Mouse (Mus musculus) 3T3-L1 (cell line): ENCODE measurements at regions not wholly inside any gene's neighbourhood (a gene's known extent, or its start where the extent isn't known, plus 50 kb on each side); places are given as distances from the start of the nearest gene placed in this dataset.
A peak's percentile ranks its signal among the peaks of the same experiment; 100 is the strongest.
"Not testable (repeated sequence)": the region's sequence is repeated elsewhere in the genome, so short reads cannot be mapped to it uniquely, and the experiment has no call there.

ENCODE experiments used
- DNase-seq: peaks from one replicate; pipeline ENCODE4 v3.0.0-alpha.2; 2015; ENCODE audit warnings: low read depth, low spot score

DNA sequence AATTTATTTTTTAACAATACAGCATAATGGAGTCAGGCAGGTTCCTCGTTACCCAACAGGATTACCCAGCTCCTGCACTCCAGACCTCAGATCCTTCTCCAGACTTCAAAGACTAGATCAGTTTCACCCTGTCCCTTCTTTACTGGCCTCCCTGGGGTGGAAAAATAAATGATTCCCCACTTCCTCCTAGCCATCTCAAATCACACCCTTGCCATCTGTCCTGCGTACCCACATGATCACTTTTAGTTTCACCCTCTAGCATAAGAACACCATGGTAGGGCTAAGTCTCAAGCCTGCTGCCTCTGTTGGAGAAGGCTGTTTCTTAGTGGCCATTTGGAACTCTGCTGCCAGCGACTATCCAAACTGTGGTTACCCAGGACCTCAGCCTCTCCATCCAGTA, 222.0 kb downstream of the Plxna1 start:
- no peak for DNase-seq

DNA sequence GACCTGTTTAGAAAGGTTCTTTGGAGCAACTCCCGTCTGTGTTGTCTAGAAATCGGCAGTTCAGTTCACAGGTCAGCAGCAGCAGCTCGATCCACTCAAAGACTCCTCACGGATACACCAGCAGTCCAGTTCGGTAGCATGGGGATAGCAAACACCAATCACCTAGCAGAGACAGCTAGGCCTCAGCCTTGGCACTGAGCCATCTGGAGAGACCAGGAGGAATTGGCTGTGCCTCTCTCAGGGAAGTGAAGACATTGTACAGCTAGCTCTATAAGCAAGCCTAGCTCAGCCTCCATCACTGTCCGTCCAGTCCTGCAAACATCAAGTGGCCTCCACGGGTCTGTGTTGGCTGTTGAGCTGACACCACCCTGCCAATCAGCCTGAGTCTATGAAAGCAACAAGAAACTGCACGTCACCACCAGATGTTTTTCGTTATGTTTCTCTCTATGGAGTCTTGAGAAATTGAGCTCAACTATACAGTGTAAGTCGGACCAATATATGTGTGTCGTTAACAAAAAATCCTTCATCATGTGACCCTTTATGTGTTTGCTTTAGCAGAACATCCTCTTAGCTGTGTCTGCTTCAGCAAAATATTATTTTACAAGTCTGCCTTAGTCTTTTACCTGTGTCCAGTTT, 209.3 kb downstream of the Plxna1 start:
- peak; percentile 38 for DNase-seq

DNA sequence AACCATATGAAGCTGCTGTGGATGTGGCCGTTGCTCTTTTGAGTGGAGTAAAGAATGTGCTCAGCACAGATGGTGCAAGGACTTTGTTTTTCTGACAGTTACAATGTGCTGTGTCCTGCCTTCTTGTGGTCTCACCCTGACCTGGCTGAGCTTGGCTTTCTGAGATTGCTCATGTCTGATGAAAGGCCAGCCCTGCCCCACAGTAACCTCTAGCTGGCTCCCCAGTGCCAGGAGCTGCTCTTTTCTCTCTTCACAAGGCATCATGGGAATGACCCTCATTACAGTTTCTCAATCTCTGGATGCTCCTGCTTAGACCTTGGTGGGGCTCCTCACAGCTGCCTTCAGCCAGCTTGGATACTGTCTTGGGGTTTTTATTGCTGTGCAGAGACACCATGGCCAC, 204.9 kb downstream of the Plxna1 start:
- peak; percentile 29 for DNase-seq

DNA sequence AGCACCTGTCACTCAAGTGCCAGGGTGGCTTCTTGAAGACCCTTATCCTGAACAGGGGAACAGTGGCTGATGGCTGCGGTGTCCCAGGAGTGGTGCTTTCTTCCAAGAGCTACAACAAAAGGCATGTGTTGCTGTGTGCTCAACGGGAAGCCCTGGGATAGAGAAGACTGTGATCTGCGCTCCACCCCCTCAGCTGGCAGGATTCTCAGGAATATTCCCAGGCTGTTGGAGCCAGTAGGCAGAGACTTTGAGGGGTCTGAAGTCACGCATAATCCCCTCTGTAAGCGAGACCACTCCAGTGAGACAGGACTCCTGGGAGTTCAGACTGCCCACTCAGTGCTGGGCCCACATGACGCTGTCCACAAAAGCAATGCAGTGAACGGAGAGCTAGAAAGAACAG, 202.4 kb downstream of the Plxna1 start:
- DNase-seq = no peak

DNA sequence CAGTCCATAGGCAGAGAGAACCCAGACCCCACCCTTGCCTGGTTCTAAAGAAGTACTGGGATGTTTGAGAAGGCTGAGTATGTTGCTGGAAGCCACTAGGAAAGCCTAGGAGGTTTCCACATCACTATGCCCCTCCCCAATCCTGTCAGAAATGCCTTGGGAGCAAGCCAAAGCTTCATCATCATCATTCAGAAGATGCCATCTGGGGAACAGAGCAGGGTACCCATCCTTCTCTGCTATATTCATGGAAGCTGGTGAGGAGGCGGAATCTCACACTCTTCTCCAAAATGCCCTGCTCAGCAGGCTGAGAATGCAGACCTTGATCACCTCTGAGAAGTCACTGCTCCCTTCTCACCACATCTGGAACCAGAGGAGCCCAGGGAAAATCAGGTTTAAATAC, 200.7 kb downstream of the Plxna1 start:
- DNase-seq = no peak

DNA sequence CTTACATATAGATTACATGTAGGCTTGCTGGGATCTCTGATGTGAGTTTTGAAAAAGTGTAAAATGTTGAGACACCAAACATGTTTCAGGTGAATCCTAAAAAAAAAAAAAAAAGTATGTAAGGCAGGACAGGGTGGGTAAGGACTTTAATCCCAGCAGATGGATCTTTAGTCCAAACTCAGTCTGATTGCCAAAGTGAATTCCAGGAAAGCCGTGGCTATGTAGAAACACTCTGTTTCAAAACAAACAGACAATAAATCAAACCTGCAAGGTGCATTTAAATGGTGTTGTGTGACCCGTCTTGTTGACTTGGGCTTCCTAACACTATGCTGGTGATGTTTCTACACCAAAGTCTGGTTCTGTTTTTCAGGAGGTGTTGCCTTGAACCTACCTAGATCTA, 192.9 kb downstream of the Plxna1 start:
- DNase-seq = no peak

DNA sequence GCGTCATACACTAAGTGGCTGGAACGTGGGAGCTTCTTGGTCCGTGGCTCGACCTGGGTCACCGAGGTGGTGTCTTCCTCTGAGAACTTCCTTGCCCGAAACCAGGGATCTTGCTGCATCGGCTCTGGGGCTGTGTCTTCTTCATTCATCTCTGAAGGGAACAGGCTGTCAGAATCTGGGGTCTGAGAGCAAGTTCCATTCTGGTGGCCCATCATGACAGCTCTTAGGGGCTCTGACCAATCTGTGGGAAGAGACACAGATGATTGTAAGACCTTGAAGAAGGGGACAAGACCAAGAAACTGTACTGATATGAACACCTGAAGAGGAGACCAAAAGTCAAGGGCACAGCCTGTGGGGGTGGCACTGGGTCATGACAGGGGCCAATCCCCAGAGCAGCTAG, 177.5 kb downstream of the Plxna1 start:
- DNase-seq = not testable (repeated sequence)

DNA sequence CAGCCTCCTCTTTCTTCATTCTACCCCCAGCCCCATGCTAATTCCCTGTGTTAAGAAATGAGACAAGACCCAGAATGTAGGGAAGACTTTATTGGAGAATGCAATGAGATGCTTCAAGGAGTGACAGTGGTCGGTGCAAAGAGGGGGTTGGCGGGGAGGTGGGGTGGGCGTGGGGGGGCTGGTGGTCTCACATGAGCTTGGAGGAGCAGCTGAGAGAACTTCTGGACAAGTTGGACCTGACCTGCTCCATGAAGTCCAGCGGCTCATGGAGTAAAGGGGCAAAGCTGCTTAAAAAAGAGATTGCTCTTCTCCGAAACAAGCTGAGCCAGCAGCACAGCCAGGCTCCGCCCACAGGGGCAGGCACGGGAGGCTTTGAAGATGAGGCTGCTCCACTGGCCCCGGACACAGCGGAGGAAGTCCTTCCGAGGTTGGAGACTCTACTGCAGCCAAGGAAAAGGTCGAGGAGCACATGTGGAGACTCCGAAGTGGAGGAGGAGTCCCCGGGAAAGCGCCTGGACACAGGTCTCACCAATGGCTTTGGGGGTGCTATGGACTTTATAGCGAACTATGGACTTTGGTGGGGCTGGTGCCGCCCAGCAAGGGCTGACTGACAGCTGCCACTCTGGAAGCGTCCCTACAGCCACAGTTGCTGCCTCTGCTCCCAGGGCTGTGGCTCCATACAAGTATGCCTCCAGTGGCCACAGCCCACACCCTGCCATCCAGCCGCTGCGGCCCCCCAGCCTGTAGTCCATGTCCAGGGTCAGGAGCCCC, 161.7 kb downstream of the Plxna1 start:
- DNase-seq = not testable (repeated sequence)

DNA sequence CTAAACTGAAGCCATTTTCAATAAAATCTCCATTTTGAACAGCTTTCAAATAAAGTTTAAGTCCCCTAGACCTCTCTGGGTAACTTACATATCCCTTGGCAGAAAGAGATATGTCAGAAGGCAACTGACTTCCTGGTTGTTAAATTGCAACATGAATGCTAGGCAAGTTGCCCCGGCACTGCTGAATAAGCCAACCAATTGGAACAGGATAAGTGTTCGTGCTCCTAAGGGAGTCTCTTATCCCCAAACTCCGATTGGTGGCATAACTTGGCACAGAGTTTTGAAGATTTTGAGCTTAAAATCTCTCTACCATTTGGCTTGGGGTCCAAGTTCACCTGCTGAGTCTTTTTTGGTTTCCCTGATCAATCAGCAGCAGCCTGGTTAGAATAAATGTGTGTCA, 147.4 kb downstream of the Plxna1 start:
- no peak for DNase-seq

DNA sequence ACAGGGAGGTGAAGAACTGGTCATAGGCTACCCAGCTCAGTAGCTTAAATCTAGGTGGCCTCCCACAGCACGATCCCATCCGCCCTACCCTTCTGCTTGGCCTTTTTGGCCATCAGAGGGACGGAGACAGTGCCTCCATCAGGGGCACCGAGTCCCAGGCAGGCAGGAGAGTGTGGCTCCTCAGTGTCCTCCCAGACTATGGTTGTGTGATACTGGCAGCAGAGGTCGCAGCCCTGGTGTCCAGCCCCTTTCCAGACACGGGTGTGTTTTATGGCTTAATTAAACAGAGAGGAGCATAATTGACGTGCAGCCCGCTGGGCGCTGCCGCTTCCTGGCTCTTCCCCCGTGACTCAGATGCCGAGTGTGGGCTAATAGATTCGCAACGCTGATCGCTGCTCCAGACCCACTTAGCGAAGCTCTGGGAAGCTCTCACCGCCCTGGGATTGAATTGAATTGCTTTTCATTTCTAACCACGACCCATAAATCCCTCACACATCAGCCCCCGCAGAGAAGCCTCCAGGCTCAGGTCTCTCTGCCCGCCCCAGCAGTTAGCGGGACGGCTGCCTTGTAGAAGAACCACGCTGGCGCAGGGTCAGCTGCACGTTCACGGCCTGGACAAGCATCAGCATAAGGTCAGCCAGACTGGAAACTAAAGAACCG, 126.9 kb downstream of the Plxna1 start:
- DNase-seq = no peak

DNA sequence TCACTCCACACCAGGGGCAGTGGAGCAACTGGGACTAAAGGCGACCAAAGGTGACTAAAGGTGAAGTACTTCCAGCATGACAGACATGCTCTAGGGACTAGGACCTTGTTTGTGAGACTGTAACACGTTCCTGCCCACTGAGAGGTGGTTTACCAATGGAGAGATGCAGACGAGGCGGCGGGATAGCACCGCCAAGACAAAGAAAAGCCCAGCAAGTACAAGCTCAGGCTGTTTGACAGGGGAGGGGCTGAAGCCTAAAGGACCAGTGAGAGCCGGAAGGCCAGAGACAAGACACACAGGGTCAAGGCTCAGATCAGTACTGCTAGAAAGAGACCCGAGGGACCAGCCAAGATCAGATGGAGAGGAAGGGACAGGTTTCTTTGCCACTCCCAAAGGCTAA, 126.2 kb downstream of the Plxna1 start:
- no peak for DNase-seq

DNA sequence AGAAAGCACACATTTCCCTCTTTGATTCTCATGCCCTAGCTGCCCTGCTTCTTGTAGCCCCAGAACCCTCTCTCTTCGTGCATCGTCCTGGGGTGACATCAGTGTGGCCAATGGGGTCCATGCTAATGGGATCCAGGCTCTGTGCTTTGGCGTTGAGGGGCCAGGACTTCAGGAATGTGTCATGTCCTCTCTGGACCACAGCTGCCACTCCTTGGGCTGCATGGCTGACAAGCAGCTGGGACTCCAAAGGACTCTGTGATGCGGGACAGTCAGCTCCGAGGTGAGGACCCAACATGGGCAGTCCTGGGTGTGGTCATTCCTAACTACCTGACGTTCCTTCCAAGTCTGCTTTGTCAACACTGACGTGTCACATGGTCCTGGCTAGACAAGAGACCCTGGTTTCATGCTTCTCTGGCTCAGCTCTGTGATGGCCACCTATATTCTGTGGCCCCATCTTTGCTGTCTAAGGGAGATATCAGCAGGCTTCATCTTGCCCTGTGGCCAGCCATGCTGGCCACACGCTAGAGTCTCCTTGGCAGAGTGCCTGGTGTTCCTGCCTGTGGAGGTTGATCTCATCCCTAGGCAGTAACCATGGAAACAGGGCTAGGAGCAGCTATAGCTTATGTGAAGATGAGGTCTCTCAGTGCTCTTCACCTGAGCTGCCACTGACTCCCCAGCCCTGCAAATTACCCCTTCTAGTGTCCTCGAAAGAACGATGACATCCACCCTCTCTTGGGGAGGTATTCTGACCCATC, 125.4 kb downstream of the Plxna1 start:
- DNase-seq = peak; percentile 76

DNA sequence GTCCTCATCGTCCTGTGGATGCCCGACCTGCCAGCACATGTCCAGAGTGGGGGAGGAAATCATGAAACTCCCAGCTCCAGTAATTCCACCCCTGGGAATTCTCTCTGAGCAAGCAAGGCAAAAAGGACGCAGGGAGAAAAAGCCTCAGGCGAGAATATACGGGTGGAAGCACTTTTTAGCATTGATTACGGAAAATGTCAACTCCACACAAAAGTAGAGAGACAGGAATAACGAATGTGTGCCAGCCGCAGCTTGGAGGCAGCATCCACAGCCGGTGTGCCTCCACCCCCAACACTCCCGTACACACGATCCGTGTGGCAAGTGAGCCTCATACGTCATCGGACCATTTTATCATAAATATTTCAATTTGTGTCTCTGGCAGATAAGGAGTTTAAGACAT, 123.5 kb downstream of the Plxna1 start:
- peak; percentile 31 for DNase-seq

DNA sequence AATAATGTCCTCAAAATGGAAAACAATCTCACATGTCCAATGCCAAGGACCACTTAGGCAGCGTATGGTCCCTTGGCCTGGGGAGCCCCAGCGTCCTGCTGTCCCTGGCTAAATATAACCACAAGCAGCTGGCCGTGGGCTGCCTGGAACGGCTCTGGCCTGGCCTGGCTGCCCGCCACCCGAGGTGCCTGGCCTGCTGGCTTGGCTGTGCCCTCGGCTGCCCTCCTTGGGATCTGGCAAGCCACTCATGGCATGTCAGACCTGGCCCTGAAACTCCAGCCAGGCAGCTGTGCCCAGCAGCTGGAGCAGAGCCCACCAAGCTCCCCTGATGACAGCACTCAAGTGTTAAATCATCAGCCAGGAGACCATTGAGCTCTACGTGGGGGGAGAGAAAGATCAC, 122.9 kb downstream of the Plxna1 start:
- DNase-seq = no peak

DNA sequence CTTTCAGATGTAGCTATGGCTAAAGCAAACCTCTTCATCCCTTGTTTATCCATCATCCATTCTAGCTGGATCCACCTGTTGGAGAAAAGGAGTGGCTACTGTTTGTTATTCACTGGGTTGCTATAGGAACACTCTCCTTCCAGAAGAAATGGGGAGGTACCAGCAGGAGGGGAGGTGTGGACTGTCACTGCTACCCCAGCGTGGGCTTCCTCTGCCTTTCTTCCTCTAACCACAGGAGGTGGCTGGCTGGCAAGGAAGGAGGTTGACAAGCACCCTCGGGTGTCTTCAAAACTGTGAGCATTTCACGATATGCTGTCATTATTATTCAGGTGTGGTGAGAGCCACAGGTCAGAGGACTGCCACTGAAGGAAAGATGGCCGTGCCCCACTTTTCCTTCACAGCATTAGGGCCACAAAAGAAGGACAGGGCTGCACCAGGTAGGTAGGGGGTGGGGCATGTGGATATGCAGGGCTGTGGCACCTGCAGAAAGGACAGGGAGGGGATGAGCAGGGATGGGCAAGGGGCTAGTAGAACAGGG, 122.2 kb downstream of the Plxna1 start:
- no peak for DNase-seq

DNA sequence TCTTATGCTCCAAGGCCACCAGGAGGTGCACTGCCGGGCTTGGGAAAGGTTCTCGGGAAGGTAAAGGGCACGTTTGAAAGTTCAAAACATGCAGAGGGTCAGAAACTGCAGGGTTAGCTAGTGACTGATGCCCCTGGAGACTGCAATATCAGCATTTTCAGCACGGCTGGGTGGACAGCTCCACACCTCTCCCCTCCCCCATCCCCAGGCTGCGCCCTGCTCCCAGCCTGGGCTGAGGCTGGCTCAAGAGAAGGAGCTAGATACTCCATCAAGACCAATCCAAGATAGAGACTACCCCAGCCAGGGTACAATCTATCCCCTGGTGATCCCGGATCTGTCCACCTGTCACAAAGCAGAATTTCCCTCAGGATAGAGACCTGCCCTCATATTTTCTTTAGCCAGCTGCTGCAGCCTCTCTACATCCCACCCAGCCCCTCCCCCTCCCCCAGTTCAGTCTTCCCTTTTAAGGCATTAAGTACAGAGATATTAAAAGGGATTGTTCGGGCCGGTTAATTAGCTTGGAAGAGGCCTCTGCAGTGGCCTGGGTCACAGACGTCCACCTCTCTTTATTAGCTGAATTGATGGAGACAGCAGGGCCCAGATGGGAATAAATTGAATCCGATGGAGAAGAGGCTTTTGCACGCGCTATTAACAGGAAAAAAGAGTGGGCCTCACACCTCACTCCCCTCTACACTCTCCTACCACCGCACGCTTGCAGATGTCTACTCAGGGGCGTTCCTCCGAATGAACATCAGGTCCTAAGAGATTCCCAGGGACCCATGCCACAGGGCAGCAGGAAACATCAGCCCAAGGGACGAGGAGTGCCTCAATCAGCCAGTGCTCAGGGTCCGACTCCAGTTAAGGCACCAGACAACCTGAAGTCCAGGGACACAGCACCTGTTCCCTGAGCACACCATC, 119.8 kb downstream of the Plxna1 start:
- peak; percentile 39 for DNase-seq

DNA sequence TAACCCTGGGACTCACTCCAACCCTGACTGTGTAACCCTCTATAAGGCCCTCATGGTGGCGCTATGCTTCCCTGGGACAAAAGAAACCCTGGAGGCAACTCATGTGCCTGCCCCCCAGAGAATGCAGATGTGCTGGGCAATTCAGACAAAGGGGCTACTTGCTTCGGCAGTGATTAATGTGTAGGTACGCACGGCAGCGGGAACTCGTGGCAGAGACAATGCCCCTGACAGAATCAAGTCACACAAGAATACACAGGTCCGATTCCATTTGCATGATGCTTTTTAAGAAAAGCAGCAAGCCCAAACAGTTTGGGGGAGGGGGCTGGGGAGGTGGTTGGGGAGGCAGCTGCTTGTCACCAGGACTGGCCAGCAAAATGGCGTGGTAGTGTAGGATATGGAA, 116.9 kb downstream of the Plxna1 start:
- no peak for DNase-seq

DNA sequence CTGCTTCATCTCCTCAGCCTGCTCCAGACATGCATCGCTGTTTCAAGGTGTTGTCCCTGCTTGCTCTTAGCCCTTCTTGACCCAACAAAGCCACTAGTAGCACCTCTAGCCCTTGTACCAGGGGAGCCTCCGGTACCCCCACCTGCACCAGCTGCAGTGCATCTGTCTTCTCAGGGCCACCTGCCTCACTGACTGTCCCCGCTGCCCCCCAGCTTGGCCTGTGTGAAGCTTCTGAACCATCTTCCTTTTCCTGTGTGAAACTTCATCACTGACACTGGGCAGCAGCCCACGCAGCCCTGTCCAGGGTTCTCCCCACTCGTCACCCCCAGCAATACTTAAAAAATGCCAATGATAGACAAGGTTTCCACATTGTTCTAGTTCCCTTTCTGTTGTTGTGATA, 116.2 kb downstream of the Plxna1 start:
- no peak for DNase-seq

DNA sequence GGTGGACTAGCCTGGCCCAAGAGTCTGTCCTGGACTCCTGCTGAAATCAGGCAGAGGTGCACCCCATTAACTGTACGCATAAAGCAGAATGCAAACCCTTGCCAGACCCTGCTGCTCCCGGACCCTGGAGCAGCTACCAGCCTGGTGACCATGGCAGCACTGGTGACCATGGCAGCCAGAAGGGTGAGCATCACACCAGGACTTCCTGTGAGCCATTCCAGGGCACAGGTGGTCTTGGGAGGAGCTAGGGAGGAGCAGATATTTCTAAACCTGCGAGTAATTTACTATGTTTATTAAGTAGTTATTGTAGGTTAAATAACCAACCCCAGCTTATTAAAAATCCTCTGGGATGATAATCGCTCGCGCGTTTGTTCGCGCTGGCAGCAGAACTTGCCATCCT, 113.8 kb downstream of the Plxna1 start:
- no peak for DNase-seq

DNA sequence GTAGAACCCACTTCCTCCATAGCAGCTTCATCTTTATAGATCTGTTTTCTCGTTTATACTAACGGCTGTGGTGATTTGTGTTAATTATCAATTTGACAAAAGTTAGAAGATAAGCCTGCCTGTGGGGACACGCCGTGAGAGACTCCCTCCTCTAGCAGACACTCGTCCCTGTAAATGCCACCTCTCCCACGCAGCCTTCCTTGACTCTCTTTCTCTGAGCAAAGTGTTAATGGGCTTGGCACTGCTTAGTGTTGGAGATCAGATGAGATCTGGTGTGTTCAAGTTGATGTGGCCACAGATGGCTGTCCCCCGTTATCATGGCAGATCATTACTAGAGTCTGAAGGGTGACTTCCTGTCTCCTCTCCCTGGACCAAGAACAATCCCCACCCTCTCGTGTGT, 113.1 kb downstream of the Plxna1 start:
- no peak for DNase-seq

DNA sequence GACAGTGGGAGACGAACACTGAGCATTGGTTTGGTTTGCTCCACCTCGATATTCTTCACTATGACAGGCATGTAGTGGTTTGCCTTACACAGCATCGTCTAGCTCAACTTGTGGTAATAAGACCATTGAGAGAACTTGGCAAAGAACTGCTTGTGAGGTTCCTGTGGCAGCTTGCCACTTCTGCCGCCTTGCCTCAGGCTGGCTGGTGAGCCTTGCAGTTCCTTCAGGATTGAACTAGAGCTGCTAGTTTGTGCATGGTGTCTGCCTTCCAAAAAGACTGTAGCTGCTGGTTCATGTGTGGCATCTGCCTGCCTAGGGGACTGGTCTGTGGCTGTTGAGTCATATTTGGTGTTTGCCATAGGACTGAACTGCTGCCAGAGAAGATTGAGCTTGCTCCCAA, 110.8 kb downstream of the Plxna1 start:
- DNase-seq = peak; percentile 58
